Mouse (Mus musculus) CH12.LX (cell line): Measurements from ENCODE around the gene Mfge8. TPM values are rescaled to one million over a fixed set of nuclear protein-coding genes. Genes with fewer than 3 reads are reported as not detected.

Source experiments
- DNase-seq: peaks from one replicate; pipeline ENCODE4 v3.0.0-alpha.2; 2013; ENCODE audit errors: extremely low read depth
- H3K27ac ChIP-seq: 2 replicates; pipeline ENCODE4 v1.5.1; 2012; ENCODE audit warnings: low read depth, mild to moderate bottlenecking, control low read depth, moderate library complexity; ENCODE audit not compliant: insufficient read depth
- H3K27me3 ChIP-seq: replicated peaks from 2 replicates; pipeline ENCODE3; 2012; ENCODE audit warnings: inconsistent platforms
- H3K36me3 ChIP-seq, 2 experiments: replicated peaks in 1 of 2; 2 replicates each; pipeline versions ENCODE3 to v1.6.1; 2012; ENCODE audit warnings: inconsistent platforms in 1 of 2, low read length in 1 of 2, mild to moderate bottlenecking in 1 of 2, mixed read lengths in 1 of 2, moderate library complexity in 1 of 2; ENCODE audit not compliant: control insufficient read depth in 1 of 2, insufficient read depth in 1 of 2
- H3K4me1 ChIP-seq, 2 experiments: 2 replicates each; pipeline ENCODE4 v1.6.1; 2012; ENCODE audit warnings: inconsistent platforms in 1 of 2, moderate library complexity in 1 of 2; ENCODE audit not compliant: insufficient read depth in 2 of 2, control insufficient read depth in 1 of 2
- H3K4me2 ChIP-seq: 2 replicates; pipeline ENCODE4 v1.6.1; 2012; ENCODE audit warnings: low read depth, mild to moderate bottlenecking, control low read depth; ENCODE audit not compliant: poor library complexity, insufficient read depth, severe bottlenecking
- H3K4me3 ChIP-seq, 3 experiments: fragments of 150-350 bp in 1 of 3; sonication (generic) in 1 of 3; replicated peaks in 1 of 3; 2 replicates each; pipeline versions ENCODE3 to v1.5.1; 2011 to 2012; ENCODE audit warnings: low read depth in 2 of 3, low read length in 2 of 3, mild to moderate bottlenecking in 2 of 3, moderate library complexity in 2 of 3, control low read depth in 1 of 3, improper control_type of control experiment in 1 of 3, inconsistent platforms in 1 of 3, mixed read lengths in 1 of 3; ENCODE audit not compliant: poor library complexity in 1 of 3
- H3K79me2 ChIP-seq: replicated peaks from 2 replicates; pipeline ENCODE4 v1.6.1; 2012; ENCODE audit warnings: mild to moderate bottlenecking, moderate library complexity; ENCODE audit not compliant: control insufficient read depth, poor library complexity, insufficient read depth, severe bottlenecking; ENCODE audit errors: extremely low read depth
- H3K9ac ChIP-seq: 2 replicates; pipeline ENCODE4 v1.6.1; 2012; ENCODE audit warnings: low read depth, mild to moderate bottlenecking, control low read depth, moderate library complexity; ENCODE audit not compliant: insufficient read depth
- H3K9me3 ChIP-seq: replicated peaks from 2 replicates; pipeline ENCODE3; 2012; ENCODE audit warnings: low read length, inconsistent platforms, mixed read lengths
- CTCF ChIP-seq, 2 experiments: IDR thresholded peaks in 1 of 2; conservative IDR thresholded peaks in 1 of 2; 2 replicates each; pipeline ENCODE4 v1.5.1; 2011 to 2012; ENCODE audit warnings: low read depth in 2 of 2, low read length in 2 of 2, improper control_type of control experiment in 1 of 2, inconsistent platforms in 1 of 2, mild to moderate bottlenecking in 1 of 2, moderate library complexity in 1 of 2
- E2F4 ChIP-seq: IDR thresholded peaks from 2 replicates; pipeline ENCODE4 v1.6.1; 2011; ENCODE audit warnings: low read depth, low read length, improper control_type of control experiment; ENCODE audit not compliant: insufficient replicate concordance
- ELF1 ChIP-seq: IDR thresholded peaks from 2 replicates; pipeline ENCODE4 v1.6.1; 2014; ENCODE audit warnings: low read depth, mild to moderate bottlenecking, inconsistent platforms, low read length, improper control_type of control experiment
- EP300 ChIP-seq: IDR thresholded peaks from 2 replicates; pipeline ENCODE4 v1.6.1; 2011; ENCODE audit warnings: low read length, improper control_type of control experiment
- GABPA ChIP-seq: IDR thresholded peaks from 2 replicates; pipeline ENCODE4 v1.6.1; 2012; ENCODE audit warnings: low read depth, low read length, improper control_type of control experiment, inconsistent platforms; ENCODE audit not compliant: insufficient replicate concordance
- HCFC1 ChIP-seq: IDR thresholded peaks from 2 replicates; pipeline ENCODE4 v1.6.1; 2012; ENCODE audit warnings: low read depth, mild to moderate bottlenecking, inconsistent platforms, low read length, improper control_type of control experiment
- IRF4 ChIP-seq: IDR thresholded peaks from 2 replicates; pipeline ENCODE4 v1.6.1; 2014; ENCODE audit warnings: low read depth, mild to moderate bottlenecking, inconsistent platforms, low read length, improper control_type of control experiment
- JUND ChIP-seq: conservative IDR thresholded peaks from 2 replicates; pipeline ENCODE4 v1.6.1; 2011; ENCODE audit warnings: low read depth, low read length, improper control_type of control experiment
- MAFK ChIP-seq: IDR thresholded peaks from 2 replicates; pipeline ENCODE4 v1.6.1; 2011; ENCODE audit warnings: low read length, improper control_type of control experiment; ENCODE audit not compliant: insufficient replicate concordance
- MAX ChIP-seq: IDR thresholded peaks from 2 replicates; pipeline ENCODE4 v1.6.1; 2011; ENCODE audit warnings: low read length, improper control_type of control experiment
- MEF2A ChIP-seq: IDR thresholded peaks from 2 replicates; pipeline ENCODE4 v1.6.1; 2014; ENCODE audit warnings: low read depth, mild to moderate bottlenecking, inconsistent platforms, low read length, improper control_type of control experiment, borderline replicate concordance
- NELFE ChIP-seq: IDR thresholded peaks from 2 replicates; pipeline ENCODE4 v1.6.1; 2011; ENCODE audit warnings: low read depth, low read length, improper control_type of control experiment
- NRF1 ChIP-seq: IDR thresholded peaks from 2 replicates; pipeline ENCODE4 v1.6.1; 2014; ENCODE audit warnings: low read depth, mild to moderate bottlenecking, inconsistent platforms, low read length, improper control_type of control experiment, moderate library complexity
- PAX5 ChIP-seq: IDR thresholded peaks from 2 replicates; pipeline ENCODE4 v1.6.1; 2012; ENCODE audit warnings: low read length, inconsistent platforms, mixed read lengths
- POLR2AphosphoS2 ChIP-seq: IDR thresholded peaks from 2 replicates; pipeline ENCODE4 v1.6.1; 2011; ENCODE audit warnings: low read depth, low read length, improper control_type of control experiment
- RAD21 ChIP-seq: IDR thresholded peaks from 2 replicates; pipeline ENCODE4 v1.6.1; 2011; ENCODE audit warnings: low read depth, mild to moderate bottlenecking, low read length, improper control_type of control experiment, moderate library complexity
- RCOR1 ChIP-seq: conservative IDR thresholded peaks from 2 replicates; pipeline ENCODE4 v1.6.1; 2012; ENCODE audit warnings: low read depth, mild to moderate bottlenecking, inconsistent platforms, low read length, improper control_type of control experiment
- TBP ChIP-seq: conservative IDR thresholded peaks from 2 replicates; pipeline ENCODE4 v1.6.1; 2011; ENCODE audit warnings: low read depth, low read length, improper control_type of control experiment
- ZMIZ1 ChIP-seq: IDR thresholded peaks from 2 replicates; pipeline ENCODE4 v1.6.1; 2012; ENCODE audit warnings: low read depth, mild to moderate bottlenecking, inconsistent platforms, low read length, improper control_type of control experiment
- dilution Hi-C: fragments of 300-500 bp; cut with MboI; formaldehyde crosslinking; loops from 2 replicates; pipeline ENCODE4 v1.14.3; 2020; ENCODE audit warnings: low sequenced_read_pairs; ENCODE audit not compliant: extremely low pct_unique_long_range_greater_than_20kb, extremely low pct_ligation_motif_present
- in situ Hi-C: fragments of 300-500 bp; cut with MboI; formaldehyde crosslinking; loops from 3 replicates; pipeline ENCODE4 v1.14.3; 2019; ENCODE audit warnings: low sequenced_read_pairs, low pct_ligation_motif_present, low pct_unique_long_range_greater_than_20kb, mixed read lengths
- polyA plus RNA-seq: library from polyadenylated mRNA; unstranded; fragments of >175 nt; gene quantifications from 2 replicates; pipeline ENCODE4 v1.2.1, GENCODE M21; 2012; ENCODE audit warnings: low read depth; ENCODE audit not compliant: insufficient read length
- total RNA-seq, 2 experiments: library from RNA; depleted of rRNA; stranded (reverse); fragments of 300-350 nt in 1 of 2; fragments of >200 nt in 1 of 2; gene quantifications; 2 replicates each; pipeline ENCODE4 v1.2.3; 2012 to 2014

Mfge8 gene
- total and polyA plus RNA-seq, 3 experiments, result 13.0 to 24.5 (median 13.2) TPM

DNA sequence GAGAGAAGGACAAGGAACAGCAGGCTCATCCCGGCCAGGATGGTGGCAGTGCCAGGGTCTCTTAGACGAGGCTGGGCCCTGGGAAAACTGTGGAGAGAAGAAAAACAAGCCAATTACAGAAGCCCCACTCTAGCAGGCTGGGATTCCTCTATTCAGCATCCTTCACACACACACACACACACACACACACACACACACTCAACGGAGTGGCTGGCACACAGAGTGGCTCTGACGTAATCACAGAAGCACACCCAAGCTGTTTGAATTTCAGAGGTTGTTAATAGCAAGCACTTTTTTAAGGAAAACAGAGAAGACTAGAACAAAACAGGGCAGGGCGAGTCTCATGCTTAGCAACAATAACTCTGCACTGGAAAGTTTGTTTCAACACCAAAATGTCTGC is 25.4 kb downstream of the Mfge8 start:
- H3K9ac ChIP-seq, result no peak overlapping the region
- H3K4me3 ChIP-seq, result no peak overlapping the region
- TF ChIP-seq POLR2AphosphoS2, result no peak
- TF ChIP-seq NRF1, result no peak
- dilution Hi-C loops (no loop called here), in situ Hi-C loops (no loop called here)
- H3K79me2 ChIP-seq, result no peaks in the 10 kb centered on the region
- peaks cover 3 to 5% of the 10 kb centered on the region in 2 experiments; a peak in 2 of 4 replicates for H3K4me1 ChIP-seq
- H3K36me3 ChIP-seq, result no peaks in the 10 kb centered on the region
- H3K27ac ChIP-seq, result no peak overlapping the region
- H3K9me3 ChIP-seq, result no peaks in the 10 kb centered on the region
- no peak for DNase-seq
- peaks cover 19% of the 10 kb centered on the region for H3K27me3 ChIP-seq
- H3K4me2 ChIP-seq, result no peak overlapping the region

DNA sequence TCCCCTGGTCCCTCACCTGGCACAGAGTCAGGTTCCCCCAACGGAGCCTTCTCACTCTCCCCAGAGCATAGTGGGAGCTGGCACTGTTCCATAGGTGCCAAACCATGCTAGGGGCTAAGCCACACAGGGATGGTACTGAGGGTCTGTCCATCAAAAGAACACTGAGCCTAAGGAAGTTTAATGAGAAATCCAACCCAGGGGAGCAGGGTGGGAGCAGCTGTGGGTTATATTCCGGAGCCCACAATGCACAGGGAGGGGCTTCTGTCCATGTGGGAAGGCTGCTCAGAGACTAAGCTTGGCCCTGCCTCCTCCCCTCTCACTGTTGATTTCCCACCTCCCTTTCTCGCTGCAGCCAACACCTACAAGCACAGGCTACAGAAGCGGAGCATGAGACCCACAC is 35.0 kb downstream of the Mfge8 start:
- H3K4me2 ChIP-seq, result no peak overlapping the region
- TF ChIP-seq RAD21, result no peak
- no peak for TF ChIP-seq EP300
- no peak for TF ChIP-seq NRF1
- no peak for TF ChIP-seq MAFK
- TF ChIP-seq PAX5, result no peak
- no peak for TF ChIP-seq JUND
- TF ChIP-seq, all 38 proteins: peak for 0
- H3K27me3 ChIP-seq, result peaks cover 90% of the 10 kb centered on the region
- dilution Hi-C loops (no loop called here), in situ Hi-C loops (no loop called here)
- no peaks in the 10 kb centered on the region for H3K4me1 ChIP-seq
- no peaks in the 10 kb centered on the region for H3K36me3 ChIP-seq
- no peak overlapping the region for H3K9ac ChIP-seq
- H3K9me3 ChIP-seq, result peaks cover 4% of the 10 kb centered on the region
- H3K4me3 ChIP-seq, result no peak overlapping the region
- no peak overlapping the region for H3K27ac ChIP-seq
- no peaks in the 10 kb centered on the region for H3K79me2 ChIP-seq
- no peak for DNase-seq

DNA sequence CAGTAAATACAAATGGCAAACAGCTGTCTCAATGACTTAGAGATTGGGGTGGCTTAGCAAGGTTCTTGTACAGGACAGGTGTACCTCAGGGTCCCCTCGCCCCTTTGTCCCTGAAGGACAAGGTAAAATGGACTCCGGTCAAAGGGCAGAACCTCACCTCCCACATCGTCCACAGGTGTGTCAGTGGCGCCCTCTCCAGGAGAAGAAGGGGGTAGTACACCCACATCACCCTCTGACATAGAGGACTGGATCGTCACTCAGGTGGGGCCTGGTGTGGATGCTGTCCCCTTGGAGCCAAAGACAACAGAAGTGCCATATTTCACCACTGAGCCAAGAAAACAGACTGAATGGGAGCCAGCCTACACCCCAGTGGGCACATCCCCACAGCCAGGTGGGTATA is 52.4 kb downstream of the Mfge8 start:
- H3K4me1 ChIP-seq, result 0 out of 4 replicates have a peak, but pooled peaks cover 0 to 2% of the 10 kb centered on the region in 2 experiments
- H3K4me2 ChIP-seq, result no peak overlapping the region
- dilution Hi-C loops (no loop called here), in situ Hi-C loops (loop anchor here (25.0 kb wide), 1 partner anchor 309 kb away; the partner anchor contains the start of genes Mrpl46 and Mrps11)
- H3K79me2 ChIP-seq, result no peaks in the 10 kb centered on the region
- no peak overlapping the region for H3K27ac ChIP-seq
- H3K27me3 ChIP-seq, result peaks cover 91% of the 10 kb centered on the region
- no peaks in the 10 kb centered on the region for H3K9me3 ChIP-seq
- H3K9ac ChIP-seq, result no peak overlapping the region
- H3K4me3 ChIP-seq, result no peak overlapping the region
- no peaks in the 10 kb centered on the region for H3K36me3 ChIP-seq
- no peak for DNase-seq
- no peak for TF ChIP-seq IRF4
- TF ChIP-seq MEF2A, result no peak
- no peak for TF ChIP-seq MAFK
- no peak for TF ChIP-seq E2F4
- no peak for TF ChIP-seq ZMIZ1
- TF ChIP-seq GABPA, result no peak
- peak; percentile 4; the same call in 1 of the 2 replicates for TF ChIP-seq RAD21
- no peak for TF ChIP-seq HCFC1
- TF ChIP-seq RCOR1, result no peak
- TF ChIP-seq TBP, result no peak
- no peak for TF ChIP-seq EP300
- no peak for TF ChIP-seq NELFE
- TF ChIP-seq JUND, result no peak
- TF ChIP-seq MAX, result no peak
- TF ChIP-seq ELF1, result no peak
- TF ChIP-seq CTCF (conservative IDR thresholded peaks at IDR 0.05 in 1 of 2, IDR thresholded peaks at IDR 0.05 in 1 of 2; ENCODE audit: low read depth in 2 of 2, low read length in 2 of 2), result peak in 1 of 2 experiments; percentile 15; a peak in 1 of 4 replicates
- TF ChIP-seq POLR2AphosphoS2, result no peak
- TF ChIP-seq, all 38 proteins: peak for 2
